Mouse (Mus musculus): ENCODE results near the gene Fgd6. TPM values are rescaled to one million over a fixed set of nuclear protein-coding genes. Genes with fewer than 3 reads are reported as not detected.

Fgd6 gene
- polyA plus RNA-seq, 1 experiment from 2014 or later: 6.4 TPM

- ATAC-seq (ENCODE audit: insufficient read depth, low FRiP score, low TSS enrichment) (no peak), DNase-seq (ENCODE audit: low spot score) (no peak)
- H3K4me1 ChIP-seq (ENCODE audit: control insufficient read depth, insufficient read depth, low read length): no peaks in the 10 kb centered on the region
- no peaks in the 10 kb centered on the region for H3K9me3 ChIP-seq (ENCODE audit: control insufficient read depth, low read length)
- no peak overlapping the region for H3K4me2 ChIP-seq (ENCODE audit: low read depth)
- WGBS: 85% methylated on average over 8 of the region's 8 CpGs
- H3K9ac ChIP-seq (ENCODE audit: low read length): no peak overlapping the region
- no peaks in the 10 kb centered on the region for H3K27me3 ChIP-seq (ENCODE audit: control insufficient read depth, insufficient read depth, low read length)
- no peak overlapping the region for H3K27ac ChIP-seq (ENCODE audit: low read depth, low read length)
- H3K4me3 ChIP-seq (ENCODE audit: low read depth, low read length): no peak overlapping the region
- no peaks in the 10 kb centered on the region; the same call in 1 of the 2 replicates for H3K36me3 ChIP-seq (ENCODE audit: control insufficient read depth, insufficient read depth, low read length)
Measured at GRCm38 (mm10) chr10:94049121-94049520, 13.3 kb downstream of the Fgd6 start.

GRCm38 (mm10) chr10:94050736-94051135, 14.9 kb downstream of the Fgd6 start:
- ATAC-seq (ENCODE audit: insufficient read depth, low FRiP score, low TSS enrichment) (no peak), DNase-seq (ENCODE audit: low spot score) (no peak)
- no peak overlapping the region for H3K4me3 ChIP-seq (ENCODE audit: low read depth, low read length)
- no peaks in the 10 kb centered on the region for H3K27me3 ChIP-seq (ENCODE audit: control insufficient read depth, insufficient read depth, low read length)
- H3K9ac ChIP-seq (ENCODE audit: low read length): no peak overlapping the region
- no peak overlapping the region for H3K27ac ChIP-seq (ENCODE audit: low read depth, low read length)
- no peaks in the 10 kb centered on the region; the same call in 1 of the 2 replicates for H3K36me3 ChIP-seq (ENCODE audit: control insufficient read depth, insufficient read depth, low read length)
- H3K4me2 ChIP-seq (ENCODE audit: low read depth): no peak overlapping the region
- H3K9me3 ChIP-seq (ENCODE audit: control insufficient read depth, low read length): no peaks in the 10 kb centered on the region
- H3K4me1 ChIP-seq (ENCODE audit: control insufficient read depth, insufficient read depth, low read length): no peaks in the 10 kb centered on the region
- WGBS: 94% methylated on average over 5 of the region's 5 CpGs

DNA sequence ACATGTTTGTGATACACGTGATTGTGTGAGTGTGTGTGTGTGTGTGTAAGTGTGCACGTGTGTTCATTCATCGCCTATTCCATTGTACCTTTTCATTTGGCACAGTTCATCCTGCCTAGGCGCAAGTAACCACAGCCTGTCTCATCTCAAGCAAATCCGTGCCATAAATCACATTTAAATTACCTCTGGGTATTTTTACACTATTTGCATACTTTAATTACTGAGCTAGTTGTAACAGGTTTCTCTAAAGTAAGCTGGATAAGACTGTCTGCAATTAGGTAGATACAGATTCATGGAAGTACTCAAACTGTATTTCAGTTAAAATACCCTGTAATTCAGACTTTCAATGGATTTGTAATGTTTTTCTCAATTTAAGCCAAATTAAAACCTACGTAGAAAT, 20.7 kb downstream of the Fgd6 start:
- no peaks in the 10 kb centered on the region for H3K36me3 ChIP-seq (ENCODE audit: control insufficient read depth, insufficient read depth, low read length)
- DNase-seq (ENCODE audit: low spot score) (no peak), ATAC-seq (ENCODE audit: insufficient read depth, low FRiP score, low TSS enrichment) (no peak)
- no peak overlapping the region for H3K9ac ChIP-seq (ENCODE audit: low read length)
- H3K4me3 ChIP-seq (ENCODE audit: low read depth, low read length): no peak overlapping the region
- H3K4me2 ChIP-seq (ENCODE audit: low read depth): no peak overlapping the region
- no peaks in the 10 kb centered on the region for H3K9me3 ChIP-seq (ENCODE audit: control insufficient read depth, low read length)
- H3K27me3 ChIP-seq (ENCODE audit: control insufficient read depth, insufficient read depth, low read length): no peaks in the 10 kb centered on the region
- H3K4me1 ChIP-seq (ENCODE audit: control insufficient read depth, insufficient read depth, low read length): no peaks in the 10 kb centered on the region
- H3K27ac ChIP-seq (ENCODE audit: low read depth, low read length): no peak overlapping the region
- 90% methylated on average over 6 of the region's 6 CpGs for WGBS

DNA sequence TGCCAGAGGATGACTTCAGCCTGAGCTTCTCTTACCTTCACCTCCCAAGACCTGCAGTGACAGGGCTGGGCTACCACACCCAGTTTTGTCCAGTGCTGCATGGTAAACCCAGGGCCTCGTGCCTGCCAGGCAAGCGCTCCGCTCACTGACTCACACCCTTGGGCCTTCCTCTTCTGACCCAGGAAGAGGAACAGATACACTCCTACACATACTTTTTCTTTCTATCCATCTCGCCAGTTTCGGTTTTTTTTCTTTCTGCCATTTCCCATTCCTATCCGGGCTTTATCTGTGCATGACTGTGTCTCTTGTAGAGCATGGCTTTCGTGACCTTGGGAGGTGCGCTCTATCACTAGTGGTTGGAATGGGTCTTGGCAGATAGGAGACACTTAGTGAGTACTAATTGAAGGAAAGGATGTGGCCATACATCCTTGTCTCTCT, 23.8 kb downstream of the Fgd6 start:
- ATAC-seq (ENCODE audit: insufficient read depth, low FRiP score, low TSS enrichment): no peak
- Histone ChIP-seq H3K27ac (ENCODE audit: low read depth, low read length) (no peak overlapping the region), H3K36me3 (ENCODE audit: control insufficient read depth, insufficient read depth, low read length) (no peaks in the 10 kb centered on the region), H3K27me3 (ENCODE audit: control insufficient read depth, insufficient read depth, low read length) (no peaks in the 10 kb centered on the region), H3K9me3 (ENCODE audit: control insufficient read depth, low read length) (no peaks in the 10 kb centered on the region), H3K9ac (ENCODE audit: low read length) (no peak overlapping the region), H3K4me1 (ENCODE audit: control insufficient read depth, insufficient read depth, low read length) (no peaks in the 10 kb centered on the region), H3K4me3 (ENCODE audit: low read depth, low read length) (no peak overlapping the region), H3K4me2 (ENCODE audit: low read depth) (no peak overlapping the region)
- no peak for DNase-seq (ENCODE audit: low spot score)
- 92% methylated on average over 8 of the region's 8 CpGs for WGBS

GRCm38 (mm10) chr10:94060190-94060589, 24.4 kb downstream of the Fgd6 start:
- ATAC-seq (ENCODE audit: insufficient read depth, low FRiP score, low TSS enrichment): no peak
- H3K4me1 ChIP-seq (ENCODE audit: control insufficient read depth, insufficient read depth, low read length): no peaks in the 10 kb centered on the region

DNA sequence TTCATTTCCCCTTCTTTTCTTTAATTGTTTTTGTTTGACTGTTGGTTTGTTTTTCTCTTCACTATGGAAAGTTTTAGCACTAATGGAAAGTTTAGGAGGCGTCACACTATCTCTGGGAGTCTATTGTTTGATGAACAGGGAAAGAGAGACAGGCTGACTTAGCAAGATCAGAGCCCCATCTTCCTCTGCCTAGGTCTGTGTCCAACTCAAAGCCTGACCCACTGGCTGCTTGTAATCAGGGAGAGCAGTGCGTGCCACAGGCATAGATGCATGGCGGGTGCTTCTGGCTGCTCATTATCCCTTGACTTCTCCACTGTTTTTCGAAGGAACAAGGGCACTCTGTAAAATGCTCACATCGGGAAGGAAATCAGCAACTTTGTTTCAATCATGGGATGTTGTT, 26.6 kb downstream of the Fgd6 start:
- no peak overlapping the region for H3K9ac ChIP-seq (ENCODE audit: low read length)
- no peak for DNase-seq (ENCODE audit: low spot score)
- H3K4me1 ChIP-seq (ENCODE audit: control insufficient read depth, insufficient read depth, low read length): no peaks in the 10 kb centered on the region
- no peaks in the 10 kb centered on the region for H3K27me3 ChIP-seq (ENCODE audit: control insufficient read depth, insufficient read depth, low read length)
- no peak overlapping the region for H3K27ac ChIP-seq (ENCODE audit: low read depth, low read length)
- H3K9me3 ChIP-seq (ENCODE audit: control insufficient read depth, low read length): no peaks in the 10 kb centered on the region
- ATAC-seq (ENCODE audit: insufficient read depth, low FRiP score, low TSS enrichment): no peak
- 85% methylated on average over 5 of the region's 5 CpGs for WGBS
- H3K4me2 ChIP-seq (ENCODE audit: low read depth): no peak overlapping the region
- no peaks in the 10 kb centered on the region for H3K36me3 ChIP-seq (ENCODE audit: control insufficient read depth, insufficient read depth, low read length)
- no peak overlapping the region for H3K4me3 ChIP-seq (ENCODE audit: low read depth, low read length)

More at GRCm38 (mm10) chr10:94060190-94060589, 24.4 kb downstream of the Fgd6 start:
- H3K9ac ChIP-seq (ENCODE audit: low read length): no peak overlapping the region
- no peaks in the 10 kb centered on the region for H3K36me3 ChIP-seq (ENCODE audit: control insufficient read depth, insufficient read depth, low read length)
- H3K9me3 ChIP-seq (ENCODE audit: control insufficient read depth, low read length): no peaks in the 10 kb centered on the region
- WGBS: 73% methylated on average over 8 of the region's 8 CpGs
- no peak overlapping the region for H3K4me2 ChIP-seq (ENCODE audit: low read depth)
- no peaks in the 10 kb centered on the region for H3K27me3 ChIP-seq (ENCODE audit: control insufficient read depth, insufficient read depth, low read length)
- no peak overlapping the region for H3K4me3 ChIP-seq (ENCODE audit: low read depth, low read length)
- no peak overlapping the region for H3K27ac ChIP-seq (ENCODE audit: low read depth, low read length)
- DNase-seq (ENCODE audit: low spot score): no peak

DNA sequence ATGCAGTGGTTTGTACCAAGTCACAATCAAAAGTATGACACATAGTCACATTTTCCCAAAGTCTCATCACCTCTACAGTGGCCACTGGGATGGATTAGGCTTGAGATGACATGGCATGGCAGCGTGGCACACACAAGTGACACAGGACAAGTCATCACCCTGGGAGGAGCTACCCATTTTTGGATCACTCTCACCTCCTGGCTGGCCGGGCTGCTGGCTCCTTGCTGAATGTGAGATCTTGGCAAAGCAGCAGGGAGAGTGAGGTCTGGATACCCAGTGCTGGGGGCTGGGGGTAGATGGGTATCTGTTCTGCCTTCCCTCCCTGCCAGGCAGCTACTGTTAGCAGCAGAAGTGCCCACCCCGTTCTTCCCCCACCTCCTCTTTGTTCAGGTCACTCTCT, 31.1 kb downstream of the Fgd6 start:
- ATAC-seq (ENCODE audit: insufficient read depth, low FRiP score, low TSS enrichment) (no peak), DNase-seq (ENCODE audit: low spot score) (no peak)
- WGBS: 84% methylated on average over 3 of the region's 3 CpGs
- Histone ChIP-seq H3K4me3 (ENCODE audit: low read depth, low read length) (no peak overlapping the region), H3K36me3 (ENCODE audit: control insufficient read depth, insufficient read depth, low read length) (no peaks in the 10 kb centered on the region), H3K9ac (ENCODE audit: low read length) (no peak overlapping the region), H3K4me1 (ENCODE audit: control insufficient read depth, insufficient read depth, low read length) (no peaks in the 10 kb centered on the region), H3K9me3 (ENCODE audit: control insufficient read depth, low read length) (no peaks in the 10 kb centered on the region), H3K4me2 (ENCODE audit: low read depth) (no peak overlapping the region), H3K27ac (ENCODE audit: low read depth, low read length) (no peak overlapping the region), H3K27me3 (ENCODE audit: control insufficient read depth, insufficient read depth, low read length) (no peaks in the 10 kb centered on the region)

DNA sequence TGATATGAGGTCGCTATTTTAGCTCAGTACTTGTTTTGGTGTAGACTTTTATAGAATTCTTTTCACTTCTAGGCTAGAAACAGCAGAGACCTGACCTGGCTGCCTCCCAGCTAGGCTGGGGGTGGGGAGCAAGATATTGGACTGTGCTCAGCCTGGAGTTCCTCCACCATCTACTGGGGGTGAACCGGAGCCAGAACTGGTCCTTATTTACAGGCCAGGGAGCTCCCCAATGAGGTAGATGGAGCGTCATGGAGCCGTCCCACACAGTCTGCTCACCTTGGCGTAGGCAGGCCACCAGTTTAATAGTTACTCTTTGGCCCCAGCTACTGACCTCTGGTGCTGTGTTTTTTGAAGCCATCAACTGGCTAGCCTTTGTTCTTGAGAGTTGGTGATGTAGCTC, 32.9 kb downstream of the Fgd6 start:
- no peak overlapping the region for H3K4me3 ChIP-seq (ENCODE audit: low read depth, low read length)
- no peak for ATAC-seq (ENCODE audit: insufficient read depth, low FRiP score, low TSS enrichment)
- WGBS: 87% methylated on average over 5 of the region's 5 CpGs
- no peaks in the 10 kb centered on the region for H3K9me3 ChIP-seq (ENCODE audit: control insufficient read depth, low read length)
- no peak overlapping the region for H3K27ac ChIP-seq (ENCODE audit: low read depth, low read length)
- DNase-seq (ENCODE audit: low spot score): no peak
- no peaks in the 10 kb centered on the region for H3K36me3 ChIP-seq (ENCODE audit: control insufficient read depth, insufficient read depth, low read length)
- H3K9ac ChIP-seq (ENCODE audit: low read length): no peak overlapping the region
- H3K27me3 ChIP-seq (ENCODE audit: control insufficient read depth, insufficient read depth, low read length): no peaks in the 10 kb centered on the region
- no peak overlapping the region for H3K4me2 ChIP-seq (ENCODE audit: low read depth)
- H3K4me1 ChIP-seq (ENCODE audit: control insufficient read depth, insufficient read depth, low read length): no peaks in the 10 kb centered on the region

GRCm38 (mm10) chr10:94071641-94072040, 35.8 kb downstream of the Fgd6 start:
- H3K4me2 ChIP-seq (ENCODE audit: low read depth): no peak overlapping the region
- H3K27me3 ChIP-seq (ENCODE audit: control insufficient read depth, insufficient read depth, low read length): no peaks in the 10 kb centered on the region
- H3K27ac ChIP-seq (ENCODE audit: low read depth, low read length): no peak overlapping the region
- DNase-seq (ENCODE audit: low spot score) (no peak), ATAC-seq (ENCODE audit: insufficient read depth, low FRiP score, low TSS enrichment) (no peak)
- WGBS: 73% methylated on average over 7 of the region's 7 CpGs
- H3K36me3 ChIP-seq (ENCODE audit: control insufficient read depth, insufficient read depth, low read length): no peaks in the 10 kb centered on the region
- H3K4me1 ChIP-seq (ENCODE audit: control insufficient read depth, insufficient read depth, low read length): no peaks in the 10 kb centered on the region
- H3K4me3 ChIP-seq (ENCODE audit: low read depth, low read length): no peak overlapping the region
- no peaks in the 10 kb centered on the region for H3K9me3 ChIP-seq (ENCODE audit: control insufficient read depth, low read length)
- H3K9ac ChIP-seq (ENCODE audit: low read length): no peak overlapping the region
